Mouse (Mus musculus): ENCODE measurements around the gene Kif9. TPM values are rescaled to one million over a fixed set of nuclear protein-coding genes. Genes with fewer than 3 reads are reported as not detected.

The Kif9 gene
- polyA plus RNA-seq, 1 experiment = 0.90 TPM

- TF ChIP-seq POLR2A (IDR thresholded peaks at IDR 0.05; ENCODE audit: control insufficient read depth, extremely low read depth, insufficient read depth, low read length, poor library complexity) (no peak), CTCF (IDR thresholded peaks at IDR 0.05; ENCODE audit: borderline replicate concordance, control insufficient read depth, extremely low read depth, insufficient read depth, low read length, poor library complexity) (no peak)
- Histone ChIP-seq H3K27me3 (ENCODE audit: control insufficient read depth, insufficient read depth, low read length) (no peaks in the 10 kb centered on the region), H3K36me3 (ENCODE audit: control insufficient read depth, insufficient read depth, low read length) (peaks cover 59% of the 10 kb centered on the region), H3K4me3 (ENCODE audit: control insufficient read depth, insufficient read depth, low read length) (no peak overlapping the region), H3K4me1 (replicated peaks; ENCODE audit: control insufficient read depth, insufficient read depth, low read length) (0 out of 2 replicates have a peak, but pooled peaks cover 2% of the 10 kb centered on the region), H3K27ac (ENCODE audit: control insufficient read depth, insufficient read depth, low read length) (no peak overlapping the region)
- no peak for DNase-seq
- 98% methylated on average over 19 of the region's 19 CpGs for WGBS
Measured at GRCm38 (mm10) chr9:110548261-110548660, 71.5 kb downstream of the Kif9 start.

GRCm38 (mm10) chr9:110568309-110568708 is 91.6 kb downstream of the Kif9 start:
- TF ChIP-seq CTCF (IDR thresholded peaks at IDR 0.05; ENCODE audit: borderline replicate concordance, control insufficient read depth, extremely low read depth, insufficient read depth, low read length, poor library complexity) (no peak), POLR2A (IDR thresholded peaks at IDR 0.05; ENCODE audit: control insufficient read depth, extremely low read depth, insufficient read depth, low read length, poor library complexity) (no peak)
- H3K36me3 ChIP-seq (ENCODE audit: control insufficient read depth, insufficient read depth, low read length) = peaks cover 87% of the 10 kb centered on the region
- no peak for DNase-seq
- H3K4me1 ChIP-seq (replicated peaks; ENCODE audit: control insufficient read depth, insufficient read depth, low read length) = no peaks in the 10 kb centered on the region
- H3K27ac ChIP-seq (ENCODE audit: control insufficient read depth, insufficient read depth, low read length) = no peak overlapping the region
- no peaks in the 10 kb centered on the region for H3K27me3 ChIP-seq (ENCODE audit: control insufficient read depth, insufficient read depth, low read length)
- no peak overlapping the region for H3K4me3 ChIP-seq (ENCODE audit: control insufficient read depth, insufficient read depth, low read length)

Other genes with a start within 250 kb of the Kif9 start
- gene Cspg5, start 233.2 kb upstream of the Kif9 start, polyA plus RNA-seq (2012; rRNA removed) = 0.61 and 0.93 TPM in 2 replicates
- 21.0 and 26.9 TPM in 2 replicates for gene Elp6, start 171.8 kb upstream of the Kif9 start, polyA plus RNA-seq (2012; rRNA removed)
- gene Scap, start 143.7 kb upstream of the Kif9 start, polyA plus RNA-seq (2012; rRNA removed) = 67.0 and 87.1 TPM in 2 replicates
- gene Ptpn23, start 68.7 kb upstream of the Kif9 start, polyA plus RNA-seq (2012; rRNA removed) = 46.4 and 59.4 TPM in 2 replicates
- gene Ngp, start 57.2 kb upstream of the Kif9 start, polyA plus RNA-seq (2012; rRNA removed) = 10.6 and 19.4 TPM in 2 replicates
- 19.0 and 21.2 TPM in 2 replicates for gene Klhl18, start 264 bp upstream of the Kif9 start, polyA plus RNA-seq (2012; rRNA removed)
- 78.1 and 85.6 TPM in 2 replicates for gene Setd2, start 55.6 kb downstream of the Kif9 start, polyA plus RNA-seq (2012; rRNA removed)
- gene Nradd, start 147.5 kb downstream of the Kif9 start, polyA plus RNA-seq (2012; rRNA removed) = 9.2 and 13.2 TPM in 2 replicates
- 297 and 301 TPM in 2 replicates for gene Nbeal2, start 177.2 kb downstream of the Kif9 start, polyA plus RNA-seq (2012; rRNA removed)
- gene Ccdc12, start 179.5 kb downstream of the Kif9 start, polyA plus RNA-seq (2012; rRNA removed) = 105 and 152 TPM in 2 replicates